Mouse (Mus musculus): ENCODE measurements at regions not wholly inside any gene's neighbourhood (a gene's known extent, or its start where the extent isn't known, plus 50 kb on each side); places are given as distances from the start of the nearest gene placed in this dataset.

DNA sequence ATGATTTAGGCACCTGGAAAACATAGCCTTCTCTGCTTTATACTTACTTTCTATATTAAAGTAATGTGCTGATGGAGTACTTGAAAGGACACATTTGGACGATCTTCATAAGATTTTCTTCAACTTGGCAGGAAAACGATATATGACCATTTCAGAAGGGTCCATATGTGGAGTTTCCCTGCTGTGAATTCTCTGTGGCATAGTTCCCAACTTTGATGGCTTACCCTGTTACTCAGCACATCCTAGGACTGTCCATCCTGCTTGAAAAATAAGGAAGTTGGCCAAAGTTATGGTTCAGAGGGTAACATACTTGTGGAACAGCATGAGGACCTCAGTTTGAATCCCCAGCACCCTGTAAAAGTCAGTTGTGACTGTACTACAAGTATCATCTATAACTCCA lies 109.2 kb upstream of the Pbx1 start:
- no peak for DNase-seq (ENCODE audit: low spot score in 2 of 2)

- no peak for DNase-seq (ENCODE audit: low spot score in 2 of 2)
Observed at GRCm38 (mm10) chr1:168518087-168518486, 86.0 kb upstream of the Pbx1 start.

DNA sequence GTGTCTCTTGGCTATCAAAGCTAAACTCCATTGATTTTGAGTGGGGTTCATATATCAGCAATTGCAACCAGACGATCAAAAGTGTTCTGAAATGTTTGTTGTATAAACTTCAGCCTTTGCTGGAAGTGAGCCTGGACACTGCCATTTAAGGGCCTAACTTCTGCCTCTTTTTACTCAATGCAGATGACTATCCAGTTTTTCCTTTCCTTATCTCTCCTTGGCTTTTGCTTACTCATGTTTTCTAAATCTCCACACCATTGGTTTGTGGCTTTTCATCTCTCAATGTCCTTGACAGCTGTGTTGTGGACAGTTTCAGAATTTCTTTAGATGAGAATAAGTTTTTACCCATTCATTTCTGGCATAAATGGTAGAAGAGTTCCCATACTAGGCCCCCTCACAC lies 74.3 kb upstream of the Pbx1 start:
- no peak for DNase-seq (ENCODE audit: low spot score in 2 of 2)

DNA sequence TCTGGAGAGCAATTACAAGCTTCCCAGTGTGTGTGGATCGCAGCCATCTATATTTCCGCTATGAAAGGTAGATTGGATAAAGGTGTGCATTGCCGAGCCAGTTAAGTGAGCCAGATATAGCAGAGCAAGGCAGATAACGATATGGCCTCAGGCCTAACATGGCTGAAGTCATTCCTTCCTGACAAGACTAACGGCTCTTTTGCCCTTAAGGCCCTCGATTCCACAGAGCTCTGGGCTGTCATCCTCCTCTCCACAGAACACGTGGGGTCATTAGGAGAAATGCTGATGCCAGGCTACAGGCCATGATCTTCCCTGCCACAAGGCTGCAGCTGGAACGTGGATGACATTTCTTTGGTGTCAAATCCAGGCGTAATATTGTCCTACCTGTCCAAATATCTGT lies 72.7 kb upstream of the Pbx1 start:
- no peak for DNase-seq (ENCODE audit: low spot score in 2 of 2)

DNA sequence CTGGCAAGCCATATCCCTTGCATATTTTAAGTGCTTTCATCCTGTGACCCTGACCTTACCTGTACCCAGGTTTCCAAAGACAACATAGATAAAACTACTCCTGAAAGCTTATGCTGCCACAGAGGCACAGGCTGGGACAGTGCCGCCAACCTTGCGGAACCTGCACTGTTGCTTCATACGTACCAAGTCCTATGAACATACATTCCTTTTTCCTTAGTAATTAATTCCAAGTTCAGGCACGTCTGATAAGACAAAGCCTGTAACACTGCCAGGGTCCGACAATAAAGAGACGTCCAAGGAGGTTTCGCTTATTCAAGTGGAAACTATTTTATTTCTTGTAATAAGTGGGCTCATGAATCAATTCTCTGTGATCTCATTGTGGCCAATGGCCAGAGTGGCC lies 70.2 kb upstream of the Pbx1 start:
- no peak for DNase-seq (ENCODE audit: low spot score in 2 of 2)

GRCm38 (mm10) chr1:168501375-168502169 lies 69.5 kb upstream of the Pbx1 start:
- DNase-seq (ENCODE audit: low spot score in 2 of 2), result no peak

- no peak for DNase-seq (ENCODE audit: low spot score in 2 of 2)
Observed at GRCm38 (mm10) chr1:168497801-168498200, 65.7 kb upstream of the Pbx1 start.

DNA sequence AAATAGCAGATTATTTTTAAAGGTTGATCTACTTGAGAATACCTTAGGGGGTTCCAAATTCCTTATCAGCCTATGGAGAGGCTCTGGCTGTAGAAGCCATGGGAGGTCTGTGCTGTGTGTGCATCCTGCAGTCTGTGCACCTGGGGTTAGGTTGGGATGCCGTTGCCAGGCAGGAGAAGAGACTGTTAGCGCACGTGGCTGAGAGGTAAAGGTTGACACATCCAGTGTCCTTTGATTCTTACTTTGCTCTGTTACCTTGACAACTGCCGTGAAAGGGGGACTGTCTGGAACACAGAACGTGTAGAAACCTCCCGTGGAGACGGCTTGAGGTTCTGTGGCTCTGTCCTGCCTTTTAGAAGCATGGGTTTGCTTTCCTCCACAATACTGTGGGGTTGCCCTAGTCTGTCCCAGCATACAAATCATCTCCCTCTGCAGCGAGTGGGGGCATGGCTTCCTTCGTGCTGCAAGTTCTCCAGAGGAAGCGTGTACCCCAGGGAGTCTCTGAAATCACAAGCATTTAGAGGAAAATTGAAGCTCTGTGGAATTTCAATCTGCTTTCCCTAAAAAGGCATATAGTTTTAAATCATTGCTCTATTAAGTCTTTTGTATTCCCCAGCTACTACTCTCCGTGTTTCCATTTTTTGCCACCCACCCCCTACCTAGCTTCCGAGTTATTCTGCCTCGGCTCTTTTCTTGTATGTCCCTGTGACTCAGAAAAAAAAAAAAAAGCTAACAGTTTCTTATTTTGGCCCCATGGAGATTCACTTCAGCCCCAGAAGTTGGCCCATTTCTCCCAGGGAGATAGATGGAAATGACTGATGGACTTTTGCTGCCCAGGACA lies 63.8 kb upstream of the Pbx1 start:
- DNase-seq (ENCODE audit: low spot score in 2 of 2), result peak; percentile 3 to 5

DNA sequence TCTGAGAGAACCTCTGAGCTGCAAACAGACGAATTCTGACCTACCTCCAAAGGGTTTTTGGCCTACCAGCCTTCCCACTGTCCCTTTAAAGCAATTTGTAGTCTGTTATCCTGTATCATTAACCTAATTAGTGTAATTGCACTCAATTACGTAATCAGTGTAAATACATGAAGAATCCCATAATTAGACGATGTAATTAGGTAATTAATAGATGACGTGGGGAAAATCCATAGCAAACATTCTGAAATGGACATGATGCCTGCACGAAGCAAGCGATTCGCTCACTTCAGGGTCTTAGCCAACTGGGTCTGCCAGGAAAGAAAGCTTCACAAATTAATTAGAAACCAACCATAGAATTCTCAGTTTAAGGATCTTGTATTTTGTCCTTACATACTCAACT lies 55.4 kb upstream of the Pbx1 start:
- no peak for DNase-seq (ENCODE audit: low spot score in 2 of 2)

DNA sequence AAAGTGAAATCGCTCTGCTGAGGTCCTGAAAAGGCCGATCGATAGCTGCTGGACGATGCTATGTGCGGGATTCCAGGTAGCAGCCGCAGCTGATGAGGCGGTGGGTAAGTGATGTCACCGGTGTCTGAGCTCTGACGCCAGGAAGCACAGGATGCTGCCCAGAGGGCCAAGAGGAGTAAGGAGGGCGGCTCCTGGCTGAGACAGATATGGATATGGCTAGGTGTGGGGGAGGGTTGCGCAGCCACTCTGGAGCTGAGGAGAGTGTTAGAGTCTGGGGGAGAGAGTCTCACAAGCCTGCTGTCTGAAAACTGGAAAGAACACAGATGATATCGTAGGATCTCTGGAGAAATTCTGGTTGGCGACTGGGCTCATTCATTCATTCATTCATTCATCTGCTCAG lies 51.6 kb upstream of the Pbx1 start:
- DNase-seq (ENCODE audit: low spot score in 2 of 2), result no peak
